Mouse (Mus musculus): ENCODE results near the gene Dnajc22.
"Not testable (repeated sequence)": the region's sequence is repeated elsewhere in the genome, so short reads cannot be mapped to it uniquely, and the experiment has no call there.

Gene Dnajc22

DNA sequence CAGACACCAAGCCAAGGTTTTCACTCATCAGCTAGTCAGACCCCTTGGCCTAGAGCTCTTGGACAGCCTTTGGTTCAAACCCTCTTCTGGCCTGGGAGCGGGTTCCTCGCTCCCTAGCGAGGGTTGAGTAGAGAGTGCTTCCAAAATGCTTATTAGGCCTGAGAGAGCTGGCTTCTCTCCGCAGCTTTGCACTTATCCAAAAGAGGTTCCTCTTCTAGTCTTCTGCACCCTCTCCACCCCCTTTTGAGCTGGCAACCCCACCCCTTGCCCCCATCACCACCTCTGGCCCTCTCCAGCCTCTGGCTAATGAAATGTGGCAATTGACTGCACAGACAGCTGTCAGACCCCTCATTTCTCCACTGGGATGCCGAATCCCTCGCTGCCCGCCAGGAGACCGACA lies at the start of gene Dnajc22:
Dnajc22 (plus strand) TSS at position 301 of the 400 bp plus-strand sequence.
- no peak for DNase-seq

DNA sequence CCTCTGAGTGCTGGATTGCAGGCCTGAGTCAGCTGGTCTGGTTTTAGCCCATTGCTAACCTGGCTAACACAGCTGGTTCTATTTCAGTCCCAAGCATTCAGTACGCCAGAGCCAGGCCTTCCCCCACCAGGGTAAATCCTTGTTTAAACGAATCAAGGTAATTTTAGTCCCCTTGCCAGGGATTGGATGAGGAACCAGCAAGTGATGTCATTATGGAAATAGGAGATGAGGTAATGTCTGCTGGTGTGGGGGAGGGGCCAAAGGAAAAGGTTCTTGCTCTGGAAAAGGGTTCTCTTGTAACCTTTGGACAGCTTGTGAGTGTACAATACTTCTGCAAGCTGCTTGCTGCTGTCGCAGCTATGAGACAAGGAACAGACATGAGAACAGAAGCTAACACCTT lies 48.1 kb upstream of the Dnajc22 start:
- DNase-seq, result no peak

DNA sequence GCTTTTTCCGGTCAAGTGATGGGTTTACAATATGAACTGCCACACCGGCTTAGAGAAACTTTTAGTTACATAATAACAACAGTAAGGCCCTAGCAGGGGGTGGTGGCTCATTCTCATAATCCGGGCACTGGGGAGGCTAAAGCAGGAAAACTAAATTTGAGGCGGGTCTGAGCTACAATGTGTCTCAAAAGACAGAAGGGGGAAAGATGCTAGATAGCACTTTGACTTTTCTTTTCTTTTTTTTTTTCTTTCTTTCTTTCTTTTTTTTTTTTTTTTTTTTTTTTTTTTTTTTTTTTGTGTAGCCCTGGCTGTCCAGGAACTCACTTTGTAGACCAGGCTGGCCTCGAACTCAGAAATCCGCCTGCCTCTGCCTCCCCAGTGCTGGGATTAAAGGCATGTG lies 47.2 kb upstream of the Dnajc22 start:
- DNase-seq, result not testable (repeated sequence)

DNA sequence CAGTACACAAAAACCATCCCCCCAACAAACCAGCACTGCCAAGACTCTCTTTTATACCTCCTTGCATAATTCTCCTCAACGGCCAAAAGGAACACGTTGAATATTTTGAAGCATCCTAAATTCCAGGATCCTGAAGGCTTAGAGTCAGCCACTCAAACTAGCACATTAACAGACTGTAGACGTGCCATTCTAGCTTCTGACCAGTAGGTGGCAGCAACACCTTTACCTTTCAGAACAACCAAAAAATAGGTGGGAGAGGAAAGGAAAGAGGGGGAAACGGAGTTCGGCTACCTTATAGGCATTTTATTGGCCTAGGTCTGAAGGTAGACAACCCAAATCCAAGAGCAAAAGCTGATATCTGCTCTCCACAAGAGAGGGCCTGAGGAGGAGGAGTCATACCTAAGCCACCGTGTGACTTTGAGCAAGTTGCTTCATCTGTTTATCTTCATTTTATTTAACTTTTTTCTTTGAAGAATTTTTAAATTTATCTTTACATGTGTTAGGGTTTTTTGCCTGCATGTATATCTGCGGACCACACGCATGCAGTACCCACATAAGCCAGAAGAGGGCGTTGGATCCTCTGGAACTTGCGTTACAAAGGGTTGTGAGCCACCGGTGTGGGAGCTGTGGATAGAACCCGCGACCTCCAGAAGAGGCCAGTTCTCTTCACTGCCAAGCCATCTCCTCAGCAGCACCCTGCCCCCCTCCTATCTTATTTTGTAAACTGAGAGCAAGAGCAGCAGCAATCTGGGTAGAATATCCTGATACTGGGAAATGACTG lies 43.3 kb upstream of the Dnajc22 start:
- peak; percentile 75 for DNase-seq

DNA sequence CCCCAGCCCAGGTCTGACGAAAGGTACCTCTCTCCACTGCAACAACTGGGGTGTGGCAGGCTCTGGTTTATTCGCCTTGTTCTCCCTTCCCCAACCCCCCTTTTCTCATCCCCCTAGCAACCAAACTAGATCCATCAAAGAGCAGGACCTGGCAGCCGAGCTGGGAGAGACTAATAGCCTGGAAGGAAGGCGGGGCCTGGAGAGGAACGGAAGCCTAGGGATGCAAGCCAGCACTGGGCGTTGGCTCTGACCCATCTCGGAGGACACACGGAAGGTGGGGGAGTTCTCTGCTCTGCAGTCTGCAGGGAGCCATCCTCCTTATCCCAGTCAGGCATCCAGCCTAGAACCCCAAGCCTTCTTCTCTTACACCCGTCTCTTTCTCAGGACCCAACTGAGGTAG lies 39.6 kb upstream of the Dnajc22 start:
- no peak for DNase-seq

DNA sequence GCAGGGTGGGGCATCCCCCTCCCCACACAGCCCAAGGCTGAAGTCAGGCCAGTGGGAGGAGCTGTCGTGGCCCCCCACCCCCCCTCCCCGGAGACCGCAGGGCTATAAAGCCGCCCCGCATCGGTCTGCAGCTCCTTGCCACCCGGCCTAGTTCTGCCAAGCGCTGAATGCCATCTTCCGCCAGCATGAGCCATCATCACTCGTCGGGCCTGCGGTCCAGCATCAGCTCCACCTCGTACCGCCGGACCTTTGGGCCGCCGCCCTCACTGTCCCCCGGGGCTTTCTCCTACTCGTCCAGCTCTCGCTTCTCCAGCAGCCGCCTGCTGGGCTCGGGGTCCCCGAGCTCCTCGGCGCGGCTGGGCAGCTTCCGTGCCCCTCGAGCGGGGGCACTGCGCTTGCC lies 37.9 kb upstream of the Dnajc22 start, which contains the start of gene Prph:
Prph (plus strand) TSS at position 135 of the 400 bp plus-strand sequence.
- DNase-seq, result no peak

DNA sequence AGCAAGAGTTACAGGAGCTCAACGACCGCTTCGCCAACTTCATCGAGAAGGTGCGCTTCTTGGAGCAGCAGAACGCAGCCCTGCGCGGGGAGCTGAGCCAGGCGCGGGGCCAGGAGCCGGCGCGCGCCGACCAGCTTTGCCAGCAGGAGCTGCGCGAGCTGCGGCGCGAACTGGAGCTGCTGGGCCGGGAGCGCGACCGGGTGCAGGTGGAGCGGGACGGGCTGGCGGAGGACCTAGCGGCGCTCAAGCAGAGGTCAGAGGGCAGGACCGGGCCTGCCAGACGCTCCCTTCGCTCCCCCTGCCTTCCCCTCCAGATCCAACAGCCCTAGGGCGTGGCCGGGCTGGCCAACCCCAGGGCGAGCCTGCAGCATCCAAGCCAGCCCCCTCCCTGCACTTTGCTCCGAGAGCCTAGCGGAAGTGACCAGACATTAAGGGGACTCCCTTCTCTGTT lies 37.4 kb upstream of the Dnajc22 start:
- no peak for DNase-seq

DNA sequence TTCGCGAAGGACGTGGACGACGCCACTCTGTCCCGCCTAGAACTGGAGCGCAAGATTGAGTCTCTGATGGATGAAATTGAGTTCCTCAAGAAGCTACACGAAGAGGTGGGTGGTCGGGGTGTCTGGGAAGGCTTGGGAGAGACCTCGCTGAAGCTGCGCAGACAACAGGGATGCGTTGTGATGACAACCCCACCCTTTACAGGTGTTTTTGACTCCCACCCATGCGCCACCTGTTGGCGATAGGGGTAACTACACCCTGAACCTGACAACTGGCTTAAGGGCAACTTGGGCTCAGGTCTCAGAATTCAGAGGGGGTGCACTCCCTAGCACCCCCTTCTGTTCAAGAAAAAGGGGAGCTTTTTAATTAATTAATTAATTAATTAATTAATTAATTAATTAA lies 36.6 kb upstream of the Dnajc22 start:
- no peak for DNase-seq

DNA sequence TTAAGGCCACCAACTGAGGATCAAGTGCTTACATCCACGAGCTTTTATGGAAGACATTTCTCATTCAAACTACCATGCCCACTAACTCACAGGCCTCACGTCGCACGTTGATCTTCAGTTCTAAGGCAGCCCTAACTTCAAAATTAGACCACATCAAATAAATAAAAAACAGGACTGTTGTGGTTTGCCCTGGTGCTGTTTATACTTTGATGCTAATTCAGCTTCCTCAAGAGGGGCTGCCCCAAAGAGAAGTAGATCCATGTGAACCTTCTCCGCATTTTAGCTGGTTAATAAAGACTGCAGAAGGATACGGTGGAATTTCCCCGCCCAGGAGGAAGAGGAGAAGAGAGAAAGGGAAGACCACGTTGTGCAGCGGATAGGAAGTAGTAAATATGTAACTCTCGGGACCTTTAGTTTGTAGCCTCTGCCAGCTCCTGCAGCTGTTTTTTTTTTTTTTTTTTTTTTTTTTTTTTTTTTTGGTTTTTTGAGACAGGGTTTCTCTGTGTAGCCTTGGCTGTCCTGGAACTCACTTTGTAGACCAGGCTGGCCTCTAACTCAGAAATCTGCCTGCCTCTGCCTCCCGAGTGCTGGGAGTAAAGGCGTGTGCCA lies 27.3 kb upstream of the Dnajc22 start:
- no peak for DNase-seq

DNA sequence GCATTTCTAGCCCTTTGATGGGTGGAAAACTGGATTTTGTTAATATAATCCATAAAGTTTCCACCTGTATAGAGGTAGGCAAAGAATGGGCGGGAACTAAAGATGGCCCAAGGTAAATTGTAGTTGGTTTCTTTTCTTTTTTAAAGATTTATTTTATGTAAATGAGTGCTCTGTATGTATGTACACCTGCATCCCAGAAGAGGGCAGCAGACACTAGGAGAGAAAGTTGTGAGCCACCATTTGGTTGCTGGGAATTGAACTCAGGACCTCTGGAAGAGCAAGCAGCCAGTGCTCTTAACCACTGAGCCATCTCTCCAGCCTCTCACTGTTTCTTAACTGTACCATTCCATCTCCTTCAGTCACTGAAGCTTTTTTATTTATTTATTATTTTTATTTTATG lies 21.0 kb upstream of the Dnajc22 start:
- no peak for DNase-seq

DNA sequence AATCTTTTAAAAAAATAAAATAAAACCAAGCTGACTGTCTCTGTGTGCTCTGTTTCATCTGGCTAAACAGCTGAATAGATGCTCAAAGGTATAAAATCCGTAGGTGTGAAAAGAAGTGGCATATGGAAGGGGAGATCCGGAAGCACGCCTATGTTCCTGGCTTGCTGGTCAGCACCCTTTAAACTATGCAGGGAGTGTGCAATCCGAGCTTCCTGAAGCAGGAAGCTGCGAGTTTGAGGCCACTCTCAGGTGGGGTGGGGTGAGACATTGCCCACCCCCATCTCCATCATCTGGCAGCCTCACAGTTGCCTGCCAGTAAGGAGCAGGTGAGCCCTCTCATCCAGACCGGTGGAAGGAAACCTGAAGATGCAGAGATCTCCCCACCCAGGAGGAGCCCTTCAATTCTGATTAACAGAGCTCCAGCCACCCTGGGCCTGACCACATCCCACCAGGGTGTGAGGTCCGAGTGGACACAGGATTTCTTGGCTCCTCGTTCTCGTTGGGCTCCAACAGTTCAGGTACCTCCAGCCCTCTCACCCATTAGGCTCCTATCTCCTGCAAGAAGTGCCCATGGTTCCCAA lies 18.9 kb upstream of the Dnajc22 start, which contains the start of gene Troap:
Troap (plus strand) TSS at position 557 of the 581 bp plus-strand sequence.
- no peak for DNase-seq

DNA sequence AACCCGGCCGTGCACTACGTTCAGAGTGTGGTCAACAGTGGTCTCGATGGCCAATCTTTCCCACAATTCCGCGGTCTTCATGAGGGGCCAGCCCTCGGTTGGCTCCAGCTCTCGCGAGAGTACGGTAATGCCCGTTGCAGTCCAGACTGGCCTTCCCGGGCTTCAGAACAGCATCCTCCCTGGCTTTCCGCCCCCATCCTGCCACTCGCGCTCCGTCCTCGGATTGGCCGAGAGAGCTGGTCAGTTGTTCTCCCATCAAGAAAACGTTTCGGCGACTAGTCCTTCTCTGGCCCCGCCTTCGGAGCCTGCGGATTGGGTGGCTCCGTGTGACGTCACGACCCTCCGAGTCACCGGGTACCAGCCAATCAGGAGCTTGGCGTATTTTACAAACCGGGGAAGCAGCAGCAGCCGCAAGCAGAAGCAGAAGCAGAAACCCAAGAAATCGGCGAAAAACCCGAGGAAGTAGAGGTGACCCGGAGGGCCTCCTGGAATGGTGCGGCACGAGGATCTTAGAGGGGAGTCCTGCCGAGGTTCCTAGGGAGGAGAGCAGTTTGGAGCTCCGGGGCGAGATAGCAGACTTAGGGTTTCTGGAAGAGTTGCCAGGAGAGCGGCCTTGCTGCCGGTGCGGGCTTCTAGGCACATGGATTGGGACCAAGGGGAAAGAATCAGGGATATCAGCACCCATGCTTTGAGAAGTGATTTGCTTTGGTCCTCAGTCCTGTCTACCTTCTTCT lies 18.2 kb upstream of the Dnajc22 start:
- peak; percentile 99 for DNase-seq

DNA sequence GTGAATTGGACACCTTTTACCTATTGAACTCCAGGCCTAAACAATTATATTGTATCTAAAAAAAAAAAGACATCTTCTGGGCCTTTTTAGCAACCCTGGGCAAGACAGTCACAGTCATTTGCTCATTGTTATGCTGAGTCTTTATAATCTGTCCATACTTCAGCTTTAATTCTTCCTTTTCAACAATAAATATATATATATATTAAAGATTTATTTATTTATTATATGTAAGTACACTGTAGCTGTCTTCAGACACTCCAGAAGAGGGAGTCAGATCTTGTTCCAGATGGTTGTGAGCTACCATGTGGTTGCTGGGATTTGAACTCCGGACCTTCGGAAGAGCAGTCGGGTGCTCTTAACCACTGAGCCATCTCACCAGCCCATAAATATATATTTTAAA lies 17.0 kb upstream of the Dnajc22 start:
- not testable (repeated sequence) for DNase-seq

DNA sequence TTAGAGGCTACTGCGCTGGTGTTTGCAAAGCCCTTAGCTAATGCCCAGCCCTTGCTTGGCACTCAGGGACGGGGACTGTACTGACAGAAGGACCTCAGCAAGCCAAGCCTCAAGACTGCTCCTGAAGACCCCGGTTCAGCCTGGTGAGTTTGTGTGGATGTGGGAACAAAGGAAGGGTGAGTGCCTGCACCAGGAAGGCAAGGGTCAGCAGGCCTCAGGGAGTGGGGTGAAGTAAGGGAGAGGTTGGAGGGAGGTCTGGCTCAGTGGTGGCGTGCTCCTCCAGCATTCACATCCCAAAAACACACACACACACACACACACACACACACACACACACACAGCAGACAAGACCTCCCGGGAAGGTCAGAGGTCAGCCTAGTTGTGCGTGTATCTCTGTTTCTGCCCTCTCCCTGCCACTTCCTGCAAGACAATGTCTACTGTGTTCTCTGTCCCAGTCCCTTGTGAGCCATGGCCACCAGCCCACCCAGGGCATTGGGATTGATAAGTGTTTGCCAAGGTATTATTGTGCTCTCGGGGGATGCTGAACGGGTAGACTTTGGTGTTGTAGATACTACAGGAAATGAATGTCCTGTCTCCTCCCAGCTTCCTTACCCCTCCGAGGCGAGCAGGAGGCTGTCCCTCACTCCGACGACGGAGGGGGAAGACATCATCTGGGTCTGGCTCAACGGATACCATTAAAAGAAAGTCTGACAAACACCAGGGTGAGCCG lies 14.6 kb upstream of the Dnajc22 start:
- no peak for DNase-seq

DNA sequence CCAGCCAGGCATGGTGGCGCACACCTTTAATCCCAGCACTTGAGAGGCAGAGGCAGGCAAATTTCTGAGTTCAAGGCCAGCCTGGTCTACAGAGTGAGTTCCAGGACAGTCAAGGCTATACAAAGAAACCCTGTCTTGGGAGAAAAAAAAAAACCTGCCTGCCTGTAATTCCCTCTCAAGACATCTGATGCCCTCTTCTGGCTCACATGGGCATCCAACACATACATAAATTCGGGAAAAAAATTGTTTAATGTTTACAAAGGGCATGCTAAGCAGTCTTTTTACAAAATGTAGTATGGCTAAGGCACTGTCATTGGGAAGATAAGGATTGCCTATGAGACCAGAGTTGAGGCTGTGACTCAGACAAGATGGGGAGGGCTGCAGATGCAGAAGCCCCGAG lies 13.2 kb upstream of the Dnajc22 start:
- DNase-seq, result no peak

DNA sequence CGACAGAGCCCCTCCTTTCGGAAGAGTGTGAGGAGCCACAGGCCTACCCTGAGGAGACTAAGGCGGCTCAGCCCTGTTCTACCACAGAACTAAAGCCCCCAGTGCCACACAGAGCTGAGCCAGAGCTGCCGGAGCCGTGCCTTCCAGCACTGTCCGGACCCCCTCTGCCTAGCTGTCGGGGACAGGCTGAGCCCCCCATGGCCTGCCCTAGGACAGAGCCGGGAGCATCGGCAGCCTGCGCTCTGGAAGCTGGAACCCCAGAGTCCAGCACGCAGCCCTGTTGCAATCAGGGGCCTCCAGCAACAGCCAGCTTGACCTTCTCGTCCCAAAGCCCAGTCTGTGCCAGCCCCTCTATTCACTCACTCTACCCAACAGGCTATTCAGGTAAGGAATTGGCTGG lies 10.6 kb upstream of the Dnajc22 start:
- DNase-seq, result no peak

DNA sequence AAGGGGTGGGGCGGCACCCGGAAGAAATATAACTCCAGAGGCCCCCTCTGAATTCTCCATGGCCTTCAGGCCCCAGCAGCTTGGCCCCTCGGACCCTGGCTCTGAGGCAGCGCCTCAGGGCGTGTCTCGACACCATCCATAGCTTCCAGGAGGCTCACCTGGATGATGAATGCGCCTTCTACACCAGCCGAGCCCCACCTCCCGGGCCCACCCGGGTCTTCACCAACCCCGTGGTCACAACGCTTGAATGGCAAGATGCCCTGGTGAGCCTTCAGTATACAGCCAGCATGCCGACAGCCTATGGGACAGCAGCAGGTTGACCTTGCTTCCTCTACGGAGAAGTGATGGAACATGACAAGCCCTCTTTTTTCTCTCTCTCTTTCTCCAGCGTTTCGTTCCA lies 10.1 kb upstream of the Dnajc22 start:
- no peak for DNase-seq

DNA sequence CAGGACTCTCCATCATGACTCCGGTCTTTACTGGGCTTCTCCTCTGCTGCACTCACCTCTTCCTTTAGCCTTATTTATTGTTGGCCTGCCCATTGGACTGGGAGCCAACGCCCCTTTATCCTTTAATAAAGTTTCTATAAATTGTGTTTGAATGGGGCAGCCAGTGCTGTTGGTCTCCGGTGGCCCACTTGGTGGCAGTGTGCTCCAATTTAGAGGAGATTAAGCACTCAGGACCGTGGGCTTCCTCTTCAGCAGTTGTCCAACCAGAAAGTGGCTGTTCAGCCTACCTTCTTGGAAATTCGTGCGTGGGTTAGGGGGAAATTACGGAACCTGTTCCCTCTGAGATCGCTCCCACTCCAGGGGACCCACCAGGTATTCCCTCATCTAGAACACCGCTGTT lies 9.7 kb upstream of the Dnajc22 start:
- DNase-seq, result no peak

DNA sequence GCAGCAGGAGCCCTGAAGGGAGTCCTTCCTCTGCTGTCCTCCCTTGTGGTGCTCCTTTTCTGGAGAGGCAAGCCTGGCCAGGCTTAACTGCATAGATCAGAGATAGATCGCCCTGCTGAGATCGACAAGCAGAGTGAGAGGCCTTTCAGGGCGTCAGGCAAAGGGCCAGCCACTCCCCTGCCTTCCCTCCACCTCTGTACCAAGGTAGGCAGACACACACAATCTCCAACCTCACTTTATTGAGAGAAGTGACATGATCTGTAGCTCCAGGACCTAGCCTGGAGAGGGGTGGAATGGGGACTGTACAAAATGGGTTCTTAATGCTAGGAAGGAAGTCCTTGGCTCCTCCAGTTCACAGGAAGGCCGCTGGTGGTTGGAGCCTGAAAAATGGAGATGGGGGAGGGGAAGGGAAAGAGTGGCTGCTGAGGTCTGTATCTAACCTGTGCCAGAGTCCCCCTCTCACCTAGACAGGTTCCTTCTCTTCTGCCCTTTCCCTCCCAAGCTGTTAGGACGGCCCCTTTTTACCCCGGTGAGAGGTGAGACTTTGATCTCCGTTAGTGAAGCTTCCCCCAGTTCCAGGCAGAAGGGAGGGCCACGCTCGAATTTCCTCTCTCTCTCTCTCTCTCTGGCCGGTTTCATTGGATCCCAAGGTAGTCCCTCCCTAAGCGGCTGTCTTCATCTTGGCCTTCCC lies 9.0 kb upstream of the Dnajc22 start:
- DNase-seq, result no peak

DNA sequence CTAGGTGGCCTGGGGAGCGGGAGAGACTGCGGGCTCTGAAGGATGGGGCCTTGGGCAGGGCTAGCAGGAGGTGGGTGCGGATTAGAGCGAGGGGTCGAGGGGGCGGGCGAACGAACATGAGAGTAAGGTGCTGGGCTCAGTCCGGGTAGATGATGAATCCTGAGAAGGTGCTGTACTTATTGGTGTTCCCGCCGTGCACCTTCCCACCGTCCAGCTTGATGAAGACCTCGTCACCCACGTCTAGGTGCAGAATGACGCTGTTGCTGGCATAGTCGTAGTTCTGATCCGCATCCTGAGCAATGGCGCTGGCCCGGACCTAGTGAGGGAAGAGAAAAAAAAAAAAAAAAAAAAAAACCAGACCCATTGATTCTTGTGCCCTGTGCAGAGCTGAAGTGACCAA lies 8.4 kb upstream of the Dnajc22 start:
- no peak for DNase-seq

DNA sequence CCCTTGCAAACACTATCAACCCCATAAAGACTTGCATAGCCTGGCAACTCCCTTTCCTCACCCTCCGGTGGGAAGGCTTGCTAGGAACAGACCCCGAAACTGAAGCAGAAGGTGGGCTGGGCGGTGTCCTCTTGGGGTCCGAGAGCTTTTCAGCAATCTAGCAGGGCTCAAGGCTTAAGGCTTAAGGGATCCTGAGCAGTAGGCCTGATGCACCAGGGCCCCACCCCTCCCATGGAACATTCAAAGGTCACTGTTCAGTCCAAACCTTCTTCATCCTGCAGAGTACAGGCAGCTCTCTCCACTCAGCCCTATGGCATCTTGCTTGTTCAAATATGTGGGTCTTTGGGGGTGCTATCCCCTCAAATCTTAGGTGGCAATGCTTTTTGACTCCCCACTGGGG lies 7.0 kb upstream of the Dnajc22 start:
- no peak for DNase-seq

Measured in cerebellum, adult 9-10 months (tissue).